Mouse (Mus musculus): ENCODE data around the gene Actr5. TPM values are rescaled to one million over a fixed set of nuclear protein-coding genes. Genes with fewer than 3 reads are reported as not detected.

Gene Actr5
- polyA plus RNA-seq, 1 experiment from 2014 or later = 6.2 TPM

- H3K4me3 ChIP-seq (ENCODE audit: low read length) = peak overlapping the region; percentile 92
- H3K4me1 ChIP-seq (ENCODE audit: control insufficient read depth, insufficient read depth, low read depth, low read length) = peaks cover 14% of the 10 kb centered on the region
- H3K36me3 ChIP-seq (ENCODE audit: control insufficient read depth, insufficient read depth, low read length) = peaks cover 4% of the 10 kb centered on the region; the same call in 1 of the 2 replicates
- H3K27ac ChIP-seq (ENCODE audit: low read depth, low read length) = peak overlapping the region; percentile 85
- no peak; the same call in 1 of the 2 replicates for ATAC-seq
- under 1% methylated on average over 31 of the region's 44 CpGs for WGBS
- H3K9ac ChIP-seq (ENCODE audit: low read depth, low read length) = peak overlapping the region; percentile 91
- no peaks in the 10 kb centered on the region for H3K9me3 ChIP-seq (ENCODE audit: control insufficient read depth, low read length)
- peak overlapping the region; percentile 92 for H3K4me2 ChIP-seq (ENCODE audit: low read length)
- H3K27me3 ChIP-seq (replicated peaks; ENCODE audit: control insufficient read depth, insufficient read depth, low read length) = 0 out of 2 replicates have a peak, but pooled peaks cover 4% of the 10 kb centered on the region
Observed at GRCm38 (mm10) chr2:158625231-158625630, 543 bp downstream of the Actr5 start.

GRCm38 (mm10) chr2:158625697-158626096 lies 1.0 kb downstream of the Actr5 start:
- ATAC-seq = no peak
- Histone ChIP-seq H3K4me1 (ENCODE audit: control insufficient read depth, insufficient read depth, low read depth, low read length) (peaks cover 14% of the 10 kb centered on the region), H3K9ac (ENCODE audit: low read depth, low read length) (peak overlapping the region; percentile 91), H3K36me3 (ENCODE audit: control insufficient read depth, insufficient read depth, low read length) (peaks cover 4% of the 10 kb centered on the region; the same call in 1 of the 2 replicates), H3K9me3 (ENCODE audit: control insufficient read depth, low read length) (no peaks in the 10 kb centered on the region), H3K27ac (ENCODE audit: low read depth, low read length) (no peak overlapping the region; the same call in 1 of the 2 replicates), H3K4me3 (ENCODE audit: low read length) (peak overlapping the region; percentile 92), H3K4me2 (ENCODE audit: low read length) (peak overlapping the region; percentile 92), H3K27me3 (replicated peaks; ENCODE audit: control insufficient read depth, insufficient read depth, low read length) (0 out of 2 replicates have a peak, but pooled peaks cover under 1% of the 10 kb centered on the region)
- WGBS = 44% methylated on average over 8 of the region's 8 CpGs

GRCm38 (mm10) chr2:158628858-158629257 lies 4.2 kb downstream of the Actr5 start:
- no peak overlapping the region for H3K4me2 ChIP-seq (ENCODE audit: low read length)
- H3K36me3 ChIP-seq (ENCODE audit: control insufficient read depth, insufficient read depth, low read length) = peaks cover 26% of the 10 kb centered on the region
- no peak for ATAC-seq
- 71% methylated on average over 3 of the region's 3 CpGs for WGBS
- H3K9me3 ChIP-seq (ENCODE audit: control insufficient read depth, low read length) = no peaks in the 10 kb centered on the region
- no peak overlapping the region for H3K9ac ChIP-seq (ENCODE audit: low read depth, low read length)
- H3K27me3 ChIP-seq (replicated peaks; ENCODE audit: control insufficient read depth, insufficient read depth, low read length) = no peaks in the 10 kb centered on the region
- no peak overlapping the region for H3K27ac ChIP-seq (ENCODE audit: low read depth, low read length)
- H3K4me3 ChIP-seq (ENCODE audit: low read length) = no peak overlapping the region
- H3K4me1 ChIP-seq (ENCODE audit: control insufficient read depth, insufficient read depth, low read depth, low read length) = peaks cover 14% of the 10 kb centered on the region

- Histone ChIP-seq H3K27me3 (replicated peaks; ENCODE audit: control insufficient read depth, insufficient read depth, low read length) (no peaks in the 10 kb centered on the region), H3K4me2 (ENCODE audit: low read length) (no peak overlapping the region), H3K4me3 (ENCODE audit: low read length) (no peak overlapping the region), H3K9ac (ENCODE audit: low read depth, low read length) (no peak overlapping the region), H3K4me1 (ENCODE audit: control insufficient read depth, insufficient read depth, low read depth, low read length) (peaks cover 14% of the 10 kb centered on the region), H3K36me3 (ENCODE audit: control insufficient read depth, insufficient read depth, low read length) (peaks cover 26% of the 10 kb centered on the region), H3K9me3 (ENCODE audit: control insufficient read depth, low read length) (no peaks in the 10 kb centered on the region), H3K27ac (ENCODE audit: low read depth, low read length) (no peak overlapping the region)
- ATAC-seq = no peak
- WGBS = 71% methylated on average over 1 of the region's 1 CpGs
Observed at GRCm38 (mm10) chr2:158629414-158629813, 4.7 kb downstream of the Actr5 start.

- Histone ChIP-seq H3K36me3 (ENCODE audit: control insufficient read depth, insufficient read depth, low read length) (peaks cover 40% of the 10 kb centered on the region), H3K4me3 (ENCODE audit: low read length) (no peak overlapping the region), H3K27me3 (replicated peaks; ENCODE audit: control insufficient read depth, insufficient read depth, low read length) (no peaks in the 10 kb centered on the region), H3K4me1 (ENCODE audit: control insufficient read depth, insufficient read depth, low read depth, low read length) (0 out of 2 replicates have a peak, but pooled peaks cover under 1% of the 10 kb centered on the region), H3K27ac (ENCODE audit: low read depth, low read length) (no peak overlapping the region), H3K4me2 (ENCODE audit: low read length) (no peak overlapping the region), H3K9me3 (ENCODE audit: control insufficient read depth, low read length) (no peaks in the 10 kb centered on the region), H3K9ac (ENCODE audit: low read depth, low read length) (no peak overlapping the region)
- WGBS = 77% methylated on average over 5 of the region's 5 CpGs
- ATAC-seq = no peak
Observed at GRCm38 (mm10) chr2:158631873-158632272, 7.2 kb downstream of the Actr5 start.

GRCm38 (mm10) chr2:158641869-158642268 lies 17.2 kb downstream of the Actr5 start:
- H3K36me3 ChIP-seq (ENCODE audit: control insufficient read depth, insufficient read depth, low read length) = peaks cover 15% of the 10 kb centered on the region
- H3K27ac ChIP-seq (ENCODE audit: low read depth, low read length) = no peak overlapping the region
- no peak overlapping the region for H3K4me3 ChIP-seq (ENCODE audit: low read length)
- peak; percentile 65; the same call in 1 of the 2 replicates for ATAC-seq
- H3K27me3 ChIP-seq (replicated peaks; ENCODE audit: control insufficient read depth, insufficient read depth, low read length) = no peaks in the 10 kb centered on the region
- H3K9ac ChIP-seq (ENCODE audit: low read depth, low read length) = no peak overlapping the region
- H3K4me1 ChIP-seq (ENCODE audit: control insufficient read depth, insufficient read depth, low read depth, low read length) = no peaks in the 10 kb centered on the region
- 8% methylated on average over 2 of the region's 2 CpGs for WGBS
- H3K4me2 ChIP-seq (ENCODE audit: low read length) = no peak overlapping the region
- no peaks in the 10 kb centered on the region for H3K9me3 ChIP-seq (ENCODE audit: control insufficient read depth, low read length)

- H3K27me3 ChIP-seq (replicated peaks; ENCODE audit: control insufficient read depth, insufficient read depth, low read length) = no peaks in the 10 kb centered on the region
- WGBS = 92% methylated on average over 2 of the region's 2 CpGs
- no peak overlapping the region for H3K4me3 ChIP-seq (ENCODE audit: low read length)
- H3K9ac ChIP-seq (ENCODE audit: low read depth, low read length) = no peak overlapping the region
- no peaks in the 10 kb centered on the region for H3K4me1 ChIP-seq (ENCODE audit: control insufficient read depth, insufficient read depth, low read depth, low read length)
- ATAC-seq = no peak
- H3K9me3 ChIP-seq (ENCODE audit: control insufficient read depth, low read length) = no peaks in the 10 kb centered on the region
- peaks cover 9% of the 10 kb centered on the region; the same call in 1 of the 2 replicates for H3K36me3 ChIP-seq (ENCODE audit: control insufficient read depth, insufficient read depth, low read length)
- H3K27ac ChIP-seq (ENCODE audit: low read depth, low read length) = no peak overlapping the region
- no peak overlapping the region for H3K4me2 ChIP-seq (ENCODE audit: low read length)
Observed at GRCm38 (mm10) chr2:158642587-158642986, 17.9 kb downstream of the Actr5 start.

GRCm38 (mm10) chr2:158643791-158644190 lies 19.1 kb downstream of the Actr5 start:
- WGBS = 84% methylated on average over 3 of the region's 3 CpGs
- no peaks in the 10 kb centered on the region for H3K4me1 ChIP-seq (ENCODE audit: control insufficient read depth, insufficient read depth, low read depth, low read length)
- no peak overlapping the region for H3K4me2 ChIP-seq (ENCODE audit: low read length)
- no peaks in the 10 kb centered on the region for H3K27me3 ChIP-seq (replicated peaks; ENCODE audit: control insufficient read depth, insufficient read depth, low read length)
- no peaks in the 10 kb centered on the region for H3K9me3 ChIP-seq (ENCODE audit: control insufficient read depth, low read length)
- H3K9ac ChIP-seq (ENCODE audit: low read depth, low read length) = no peak overlapping the region
- no peak overlapping the region for H3K4me3 ChIP-seq (ENCODE audit: low read length)
- H3K27ac ChIP-seq (ENCODE audit: low read depth, low read length) = no peak overlapping the region
- peaks cover 9% of the 10 kb centered on the region; the same call in 1 of the 2 replicates for H3K36me3 ChIP-seq (ENCODE audit: control insufficient read depth, insufficient read depth, low read length)
- ATAC-seq = no peak

GRCm38 (mm10) chr2:158651159-158651908 lies 26.6 kb downstream of the Actr5 start:
- H3K9ac ChIP-seq (ENCODE audit: low read depth, low read length) = no peak overlapping the region
- no peaks in the 10 kb centered on the region for H3K27me3 ChIP-seq (replicated peaks; ENCODE audit: control insufficient read depth, insufficient read depth, low read length)
- H3K9me3 ChIP-seq (ENCODE audit: control insufficient read depth, low read length) = no peaks in the 10 kb centered on the region
- H3K27ac ChIP-seq (ENCODE audit: low read depth, low read length) = no peak overlapping the region
- ATAC-seq = no peak
- H3K4me3 ChIP-seq (ENCODE audit: low read length) = no peak overlapping the region
- no peaks in the 10 kb centered on the region for H3K36me3 ChIP-seq (ENCODE audit: control insufficient read depth, insufficient read depth, low read length)
- WGBS = 53% methylated on average over 7 of the region's 7 CpGs
- H3K4me1 ChIP-seq (ENCODE audit: control insufficient read depth, insufficient read depth, low read depth, low read length) = no peaks in the 10 kb centered on the region
- no peak overlapping the region for H3K4me2 ChIP-seq (ENCODE audit: low read length)
